Mouse (Mus musculus): ENCODE data around the gene Antxr2.

GRCm38 (mm10) chr5:97953241-97953920 is 77.5 kb downstream of the Antxr2 start:
- TF ChIP-seq HCFC1 (IDR thresholded peaks at IDR 0.05; ENCODE audit: borderline replicate concordance, insufficient read depth, low read length) (no peak), MAFK (IDR thresholded peaks at IDR 0.05; ENCODE audit: insufficient read depth, low read depth, low read length) (no peak), ZNF384 (IDR thresholded peaks at IDR 0.05; ENCODE audit: low read depth, low read length) (no peak), CHD2 (IDR thresholded peaks at IDR 0.05; ENCODE audit: low read depth, low read length) (no peak), ZC3H11A (IDR thresholded peaks at IDR 0.05; ENCODE audit: borderline replicate concordance, low read depth, low read length) (no peak)

Data from ES-E14 (cell line).